Mouse (Mus musculus) right cerebral cortex, adult 18-20 months (tissue): ENCODE data around the gene Pigx.
A peak's percentile ranks its signal among the peaks of the same experiment; 100 is the strongest.
"Not testable (repeated sequence)": the region's sequence is repeated elsewhere in the genome, so short reads cannot be mapped to it uniquely, and the experiment has no call there.

Experiments used
- DNase-seq: peaks from one replicate; pipeline ENCODE4 v3.0.0; 2022; ENCODE audit warnings: mixed read lengths

The Pigx gene

GRCm38 (mm10) chr16:32108170-32108569 is 8.6 kb upstream of the Pigx start:
- no peak for DNase-seq

DNA sequence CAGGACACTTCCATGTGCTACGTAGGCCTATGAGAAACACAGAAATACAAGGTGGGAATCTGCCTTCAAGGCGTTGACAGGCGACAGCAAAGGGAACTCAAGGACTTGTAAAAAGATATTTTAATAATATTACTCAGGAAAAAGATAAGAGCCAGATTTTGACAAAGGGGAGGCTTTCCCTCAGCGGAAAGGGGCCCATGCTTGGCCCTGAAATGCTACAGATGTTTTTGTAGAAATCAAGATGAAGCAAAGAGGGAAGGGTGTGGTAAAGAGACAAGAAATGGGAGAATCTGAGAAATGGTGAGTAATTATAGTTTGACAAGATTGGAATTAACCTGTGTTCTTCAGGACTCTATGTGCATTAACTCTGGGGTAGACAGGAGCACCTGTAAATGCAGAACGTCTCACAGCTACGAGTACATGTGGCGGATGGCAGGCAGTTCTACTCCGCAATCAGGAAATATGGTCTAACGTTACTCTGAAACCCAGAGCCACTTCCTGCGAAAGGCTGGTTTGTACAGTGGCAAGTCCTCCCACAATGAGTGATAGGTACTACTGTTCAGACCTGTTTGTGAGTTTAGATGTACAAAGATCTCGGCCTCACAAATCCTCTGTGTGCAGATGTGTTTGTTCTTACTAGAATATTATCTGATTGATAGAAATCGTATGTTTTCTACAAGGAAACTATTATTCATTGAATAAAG is 8.0 kb upstream of the Pigx start:
- no peak for DNase-seq

- DNase-seq: no peak
Measured at GRCm38 (mm10) chr16:32105698-32106097, 6.2 kb upstream of the Pigx start.

- no peak for DNase-seq
Measured at GRCm38 (mm10) chr16:32102295-32102694, 2.8 kb upstream of the Pigx start.

GRCm38 (mm10) chr16:32098897-32099637 is 473 bp downstream of the Pigx start:
- no peak for DNase-seq

- not testable (repeated sequence) for DNase-seq
Measured at GRCm38 (mm10) chr16:32097757-32098156, 1.8 kb downstream of the Pigx start.

DNA sequence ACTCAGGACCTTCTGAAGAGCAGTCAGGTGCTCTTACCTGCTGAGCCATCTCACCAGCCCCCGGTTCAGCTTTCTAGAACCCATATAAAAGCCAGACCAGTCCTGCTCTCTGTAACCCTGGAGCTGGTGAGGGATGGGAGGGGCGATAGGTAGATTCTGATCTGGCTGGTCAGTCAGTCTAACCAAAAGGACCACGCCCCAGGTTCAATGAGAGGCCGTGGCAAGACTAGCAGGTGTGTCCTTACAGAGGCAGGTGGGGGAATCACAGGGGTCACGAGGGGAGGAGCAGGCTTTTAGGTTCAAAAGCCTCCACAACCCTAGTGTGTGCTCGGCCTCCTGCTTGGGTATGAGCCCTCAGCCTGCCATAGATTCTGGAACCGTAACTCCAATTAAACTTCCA is 8.1 kb downstream of the Pigx start:
- no peak for DNase-seq

DNA sequence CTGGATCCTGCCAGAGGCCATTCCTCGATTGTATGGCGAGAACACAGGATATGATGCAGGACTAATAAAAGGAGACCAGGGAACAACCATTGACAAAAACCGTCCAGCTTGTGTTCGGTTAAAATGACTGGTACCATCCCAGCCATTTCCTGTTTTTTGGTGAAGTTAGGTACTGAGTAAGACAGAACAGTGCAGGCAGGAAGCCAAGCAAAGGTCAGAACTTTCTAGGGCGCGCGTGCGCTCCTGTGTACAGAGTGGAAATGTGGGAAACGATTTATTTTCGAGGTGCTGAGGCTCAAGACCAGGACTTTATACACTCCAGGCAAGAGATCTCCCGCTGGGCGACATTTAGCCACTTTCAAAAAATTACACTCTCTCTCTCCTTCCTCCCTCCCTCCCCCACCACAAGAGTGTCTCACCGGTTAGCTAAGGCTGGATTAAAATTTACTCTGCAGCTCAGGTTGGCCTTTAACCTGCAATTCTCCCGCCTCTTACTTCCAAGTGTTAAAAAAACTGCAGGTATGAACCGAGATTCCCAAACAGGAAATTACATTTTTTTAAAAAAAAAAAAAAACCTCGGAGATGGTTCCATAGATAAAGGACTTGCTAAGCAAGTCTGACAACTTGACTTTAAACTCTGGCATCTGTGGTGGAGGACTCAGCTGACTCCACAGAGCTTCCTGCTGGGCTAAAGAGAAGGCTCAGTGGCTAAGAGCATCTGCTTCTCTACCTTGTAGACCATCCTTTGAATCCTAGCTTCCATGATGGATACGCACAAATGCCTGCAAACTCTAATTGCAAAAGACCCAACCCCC is 11.7 kb downstream of the Pigx start:
- DNase-seq: no peak

GRCm38 (mm10) chr16:32078991-32079511 is 20.5 kb downstream of the Pigx start, which contains the start of gene Pak2:
Gene Pak2, minus strand, starts transcription at chr16:32079342.
- DNase-seq: peak; percentile 87

DNA sequence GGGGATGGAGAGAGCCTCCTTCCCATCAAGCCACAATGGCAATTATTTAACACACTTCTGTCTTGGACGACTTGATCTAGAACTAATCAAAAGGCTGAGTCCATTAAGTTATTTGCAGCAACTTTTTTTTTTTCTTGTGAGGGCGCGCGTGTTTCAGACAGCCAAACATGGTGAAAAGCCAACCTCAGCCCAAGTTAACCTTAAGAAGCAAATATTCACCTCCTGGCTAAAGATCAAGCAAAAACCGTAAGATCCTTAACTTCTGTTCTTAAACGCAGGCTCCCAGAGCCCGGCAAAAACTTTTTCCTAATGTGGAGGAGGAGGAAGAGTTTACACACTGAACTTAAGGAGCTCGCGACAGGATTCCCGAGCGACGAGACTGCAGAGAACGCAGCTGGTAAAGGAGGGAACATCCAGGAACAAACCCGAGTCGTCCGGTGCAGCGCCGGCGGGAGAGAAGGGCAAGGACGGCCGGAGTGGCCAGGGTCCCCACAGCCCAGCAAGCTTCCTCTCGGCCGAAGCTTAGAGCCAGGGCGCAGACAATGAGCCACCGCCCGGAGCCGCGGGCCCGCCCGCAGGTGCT is 21.0 kb downstream of the Pigx start:
- peak; percentile 6 for DNase-seq

DNA sequence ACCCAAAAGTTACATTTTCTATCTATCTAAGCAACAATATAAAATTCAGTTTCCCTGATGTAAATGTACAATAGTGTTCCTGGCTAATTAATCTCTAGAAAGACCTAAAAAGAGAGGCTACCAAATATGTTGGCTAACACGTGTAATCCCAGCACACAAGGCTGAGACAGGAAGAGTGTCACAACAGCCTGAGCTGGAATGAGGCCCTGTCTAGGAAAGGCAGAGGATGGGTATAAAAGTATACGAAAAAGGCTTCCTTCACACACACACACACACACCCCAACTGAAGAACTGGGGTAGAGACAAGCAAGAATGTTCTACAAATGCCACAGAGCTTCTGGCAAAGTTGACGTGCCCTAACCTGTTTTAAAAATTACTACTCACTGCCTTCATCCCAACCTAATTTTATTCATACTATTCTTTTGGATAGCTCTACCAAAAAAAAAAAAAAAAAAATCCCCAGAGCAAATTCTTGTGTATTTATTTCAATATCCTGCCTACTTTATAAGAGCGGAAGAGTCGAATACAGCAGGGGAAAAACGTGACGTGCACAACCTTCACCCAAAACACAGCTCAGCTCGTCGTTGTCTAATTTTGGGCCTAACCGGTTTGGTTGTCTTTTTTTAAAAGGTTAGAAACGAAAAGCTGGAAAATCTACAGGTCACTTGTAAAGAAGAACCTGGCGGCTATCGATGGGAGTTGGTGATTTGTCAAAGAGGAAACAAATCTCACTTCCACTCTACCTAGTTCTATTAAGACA is 21.7 kb downstream of the Pigx start:
- DNase-seq: no peak

DNA sequence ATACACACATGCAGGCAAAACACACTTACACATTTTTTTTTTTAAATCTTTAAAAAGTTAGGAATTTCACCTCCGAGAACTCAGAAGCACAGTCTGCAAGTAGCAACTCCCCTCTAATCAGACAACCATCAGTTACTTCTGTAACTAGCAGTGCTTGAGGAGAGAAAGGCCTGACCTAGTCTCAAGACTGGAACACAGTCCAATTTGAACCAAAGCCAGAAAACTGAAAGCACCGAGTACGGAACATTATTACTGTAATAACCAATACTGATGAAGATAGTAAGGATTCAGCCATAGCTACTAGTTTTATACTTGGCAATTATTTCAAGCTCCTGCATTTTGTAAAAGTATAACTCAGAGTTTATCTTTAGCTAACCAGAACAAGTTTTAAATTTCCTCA is 23.1 kb downstream of the Pigx start:
- no peak for DNase-seq

DNA sequence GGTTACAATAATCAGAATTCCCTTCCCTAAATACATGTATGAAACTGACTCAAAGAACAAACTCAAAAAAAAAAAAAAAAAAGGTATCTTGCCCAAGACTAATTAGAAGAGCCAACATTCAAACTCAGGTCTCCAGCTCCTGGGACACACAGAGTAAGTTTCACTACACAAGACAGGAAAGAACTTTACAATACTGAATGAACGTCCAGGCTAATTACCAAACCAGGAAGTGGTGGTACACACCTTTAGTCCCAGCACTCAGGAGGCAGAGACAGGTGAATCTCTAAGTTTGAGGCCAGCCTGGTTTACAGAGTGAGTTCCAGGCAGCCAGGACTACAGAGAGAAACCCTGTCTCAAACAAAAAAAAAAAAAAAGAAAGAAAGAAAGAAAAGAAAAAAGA is 23.8 kb downstream of the Pigx start:
- no peak for DNase-seq

DNA sequence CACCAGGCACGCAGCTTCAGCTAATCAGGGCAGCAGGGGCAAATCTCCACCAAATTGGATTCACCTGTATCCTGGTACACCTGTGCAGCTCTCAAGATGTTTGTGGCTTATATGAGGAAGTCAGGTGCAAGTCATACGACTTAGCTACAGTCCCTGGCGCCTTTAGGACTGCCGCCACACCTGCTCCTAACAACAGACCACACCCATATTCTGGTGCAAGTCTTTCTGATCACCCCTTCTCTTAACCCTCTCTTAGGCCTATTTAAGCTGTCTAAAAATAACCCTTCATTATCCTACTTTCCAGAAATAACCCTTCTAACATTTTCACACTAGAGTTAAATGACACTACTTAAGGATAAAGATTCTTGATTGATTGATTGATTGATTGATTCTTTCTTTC is 29.5 kb downstream of the Pigx start:
- not testable (repeated sequence) for DNase-seq

DNA sequence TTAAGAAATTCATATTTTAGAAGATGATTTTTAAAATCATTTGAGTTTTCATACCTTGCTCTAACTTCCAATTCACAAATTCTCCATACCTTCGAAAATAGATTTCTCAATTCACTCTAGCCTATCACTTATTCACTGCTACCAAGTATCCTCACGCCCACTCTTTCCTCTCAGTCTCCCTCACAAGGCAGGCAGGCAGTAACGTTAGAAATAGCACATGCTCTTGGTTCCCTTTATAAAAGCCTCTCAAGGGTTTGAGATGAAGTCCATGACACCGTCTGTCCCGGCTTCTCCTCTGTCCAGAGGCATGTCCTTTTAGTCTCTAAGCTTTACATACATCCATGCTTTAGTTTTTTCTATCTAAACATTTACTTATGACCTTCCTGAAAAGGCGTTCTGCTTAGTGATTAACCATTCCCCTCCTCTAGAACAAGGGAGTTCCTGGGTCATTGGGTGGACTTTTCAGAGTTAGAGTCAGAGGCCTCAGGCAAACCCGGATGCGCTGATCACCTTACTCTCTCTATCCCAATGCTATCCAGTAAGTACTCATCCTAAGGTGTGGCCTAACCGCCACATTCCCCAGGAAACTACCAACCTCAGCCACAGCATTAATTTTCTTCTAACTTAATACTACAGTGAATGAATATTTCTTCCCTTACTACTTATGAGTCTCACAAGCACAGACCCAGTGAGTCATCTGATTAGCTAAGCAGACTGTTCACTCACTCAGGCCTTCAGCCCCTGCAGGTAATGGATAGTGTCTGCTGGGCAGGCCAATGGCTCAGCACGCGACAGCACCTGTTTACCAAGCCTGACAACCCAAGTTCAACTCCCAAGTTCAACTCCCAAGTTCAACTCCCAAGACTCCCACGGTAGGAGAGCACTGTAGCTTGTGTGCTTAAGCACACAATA is 30.9 kb downstream of the Pigx start:
- no peak for DNase-seq

- no peak for DNase-seq
Measured at GRCm38 (mm10) chr16:32066899-32067298, 32.6 kb downstream of the Pigx start.

DNA sequence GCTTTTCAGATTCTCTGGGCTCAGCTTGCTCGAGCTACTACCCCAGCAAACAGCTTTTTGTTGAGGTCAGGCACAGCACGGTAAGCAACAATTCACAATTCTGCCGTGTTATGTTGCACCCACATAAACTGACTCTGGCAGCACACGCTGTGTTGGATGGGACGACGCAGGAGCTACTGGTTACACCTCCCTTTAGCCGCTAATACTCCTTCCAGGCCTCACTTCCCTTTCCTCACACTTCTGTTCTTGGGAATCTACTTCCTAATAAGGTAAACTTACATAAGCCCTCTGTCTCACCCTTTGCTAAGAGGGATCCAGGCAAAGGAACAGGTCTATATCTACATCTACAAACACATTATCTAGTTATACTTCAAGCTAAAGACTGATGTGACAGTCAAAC is 35.6 kb downstream of the Pigx start:
- no peak for DNase-seq

GRCm38 (mm10) chr16:32062226-32062625 is 37.3 kb downstream of the Pigx start:
- no peak for DNase-seq

- no peak for DNase-seq
Measured at GRCm38 (mm10) chr16:32059840-32060523, 39.6 kb downstream of the Pigx start.

GRCm38 (mm10) chr16:32058817-32059216 is 40.7 kb downstream of the Pigx start:
- no peak for DNase-seq
